In genomic region chr4:45013537-45013936, GRCm38 (mm10) we compare ENCODE assay signal across 8 mouse cellular contexts. TPM values are rescaled to one million over a fixed set of nuclear protein-coding genes. Genes with fewer than 3 reads are reported as not detected.
DNase-seq lines count a peak whose midpoint lies in the region; ATAC-seq and TF ChIP-seq lines count a peak whose summit lies in the region.

No protein-coding gene starts in this region.

- no peaks in the 10 kb centered on the region for H3K9me3 ChIP-seq in forebrain, embryonic 10.5 days
- H3K9me3 ChIP-seq in liver, embryonic 11.5 days (ENCODE audit: control insufficient read depth, low read length) = no peaks in the 10 kb centered on the region

- 2% methylated on average over 2 of the region's 2 CpGs for WGBS in forebrain, embryonic 10.5 days
- 2% methylated on average over 2 of the region's 2 CpGs for WGBS in liver, embryonic 11.5 days

- DNase-seq in gastrocnemius, adult 2 months = no peak
- DNase-seq in gastrocnemius, postnatal 36 days = no peak
- peak; percentile 47 for DNase-seq in 416B (ENCODE audit: low read depth)
- no peak for DNase-seq in forebrain, embryonic 10.5 days (ENCODE audit: extremely low spot score, low spot score)
- DNase-seq in liver, embryonic 11.5 days (ENCODE audit: low spot score) = no peak
- DNase-seq in right cerebral cortex, postnatal 4 days = no peak
- DNase-seq in layer of hippocampus, adult 9-10 months (ENCODE audit: low spot score) = no peak
- no peak for DNase-seq in layer of hippocampus, postnatal 36 days

- no peaks in the 10 kb centered on the region for H3K27me3 ChIP-seq in forebrain, embryonic 10.5 days (ENCODE audit: poor library complexity, severe bottlenecking)
- H3K27me3 ChIP-seq in liver, embryonic 11.5 days (replicated peaks; ENCODE audit: control insufficient read depth, insufficient read depth, low read length) = no peaks in the 10 kb centered on the region

- TF ChIP-seq CTCF in gastrocnemius, adult 2 months (IDR thresholded peaks at IDR 0.05) = no peak

- peak overlapping the region; percentile 70 for H3K4me2 ChIP-seq in liver, embryonic 11.5 days

- H3K9ac ChIP-seq in liver, embryonic 11.5 days (ENCODE audit: low read depth, low read length) = peak overlapping the region; percentile 75

- intact Hi-C loops in gastrocnemius, adult 2 months (cut with DNase I) = loop anchor here (10.0 kb wide), 2 partner anchors 391 to 521 kb away; partner anchors contain the start of genes Shb and Slc25a51
- intact Hi-C loops in gastrocnemius, postnatal 36 days (cut with DNase I) = loop anchor here (2.0 to 10.0 kb wide), 3 partner anchors 39 to 961 kb away; no protein-coding TSS in a partner anchor

- peak overlapping the region; percentile 95 for H3K27ac ChIP-seq in gastrocnemius, adult 2 months
- H3K27ac ChIP-seq in forebrain, embryonic 10.5 days = peak overlapping the region; percentile 87
- peak overlapping the region; percentile 92 for H3K27ac ChIP-seq in liver, embryonic 11.5 days (ENCODE audit: low read depth, low read length)

- H3K36me3 ChIP-seq in forebrain, embryonic 10.5 days (replicated peaks) = no peaks in the 10 kb centered on the region
- H3K36me3 ChIP-seq in liver, embryonic 11.5 days (ENCODE audit: control insufficient read depth, insufficient read depth, low read length) = no peaks in the 10 kb centered on the region

- ATAC-seq in liver, embryonic 11.5 days (replicated peaks; ENCODE audit: low FRiP score) = no peak

- H3K4me3 ChIP-seq in gastrocnemius, adult 2 months = peak overlapping the region; percentile 82
- H3K4me3 ChIP-seq in forebrain, embryonic 10.5 days = peak overlapping the region; percentile 83
- peak overlapping the region; percentile 70 for H3K4me3 ChIP-seq in liver, embryonic 11.5 days (ENCODE audit: low read depth, low read length)

- H3K4me1 ChIP-seq in forebrain, embryonic 10.5 days = peaks cover 35% of the 10 kb centered on the region
- H3K4me1 ChIP-seq in liver, embryonic 11.5 days (replicated peaks; ENCODE audit: control insufficient read depth, insufficient read depth, low read length) = peaks cover 19% of the 10 kb centered on the region; the same call in 1 of the 2 replicates

RNA-seq across cellular contexts. Expression of gene Zbtb5, which starts 1.3 kb away (rescaled TPM):
- total RNA-seq in gastrocnemius, adult 2 months (2021) = 1 to 10 TPM; 2.3 to 3.0 TPM
- 1 to 10 TPM; 2.8 to 3.0 TPM for total RNA-seq in gastrocnemius, postnatal 36 days (2021)
- 36.5 and 37.6 TPM in 2 replicates for polyA plus RNA-seq in forebrain, embryonic 10.5 days (2016; fragmentation: Nextera tagmentation; extraction: Ambion mirVana)
- 12.7 and 14.7 TPM in 2 replicates for polyA plus RNA-seq in liver, embryonic 11.5 days (2014; fragmentation: Nextera tagmentation; extraction: Ambion mirVana)
- total RNA-seq in layer of hippocampus, postnatal 36 days (2021) = 10 to 100 TPM in 1 of 2 experiments, 1 to 10 TPM in 1; 9.7 to 10.3 TPM

RNA-seq across cellular contexts. Expression of gene Polr1e, which starts 4.8 kb away (rescaled TPM):
- total RNA-seq in gastrocnemius, adult 2 months (2021) = 1 to 10 TPM; 3.8 to 4.0 TPM
- total RNA-seq in gastrocnemius, postnatal 36 days (2021) = 1 to 10 TPM; 3.9 to 4.2 TPM
- 64.8 and 71.4 TPM in 2 replicates for polyA plus RNA-seq in forebrain, embryonic 10.5 days (2016; fragmentation: Nextera tagmentation; extraction: Ambion mirVana)
- 58.6 and 58.8 TPM in 2 replicates for polyA plus RNA-seq in liver, embryonic 11.5 days (2014; fragmentation: Nextera tagmentation; extraction: Ambion mirVana)
- 10 to 100 TPM; 12.0 to 12.6 TPM for total RNA-seq in layer of hippocampus, postnatal 36 days (2021)

RNA-seq across cellular contexts. Expression of gene Grhpr, which starts 32.3 kb away (rescaled TPM):
- total RNA-seq in gastrocnemius, adult 2 months (2021) = 10 to 100 TPM; 23.9 to 24.7 TPM
- 10 to 100 TPM; 25.6 to 26.3 TPM for total RNA-seq in gastrocnemius, postnatal 36 days (2021)
- polyA plus RNA-seq in forebrain, embryonic 10.5 days (2016; fragmentation: Nextera tagmentation; extraction: Ambion mirVana) = 65.4 and 73.4 TPM in 2 replicates
- polyA plus RNA-seq in liver, embryonic 11.5 days (2014; fragmentation: Nextera tagmentation; extraction: Ambion mirVana) = 128 and 139 TPM in 2 replicates
- 10 to 100 TPM; 24.5 to 27.0 TPM for total RNA-seq in layer of hippocampus, postnatal 36 days (2021)
